In the genomic region with DNA sequence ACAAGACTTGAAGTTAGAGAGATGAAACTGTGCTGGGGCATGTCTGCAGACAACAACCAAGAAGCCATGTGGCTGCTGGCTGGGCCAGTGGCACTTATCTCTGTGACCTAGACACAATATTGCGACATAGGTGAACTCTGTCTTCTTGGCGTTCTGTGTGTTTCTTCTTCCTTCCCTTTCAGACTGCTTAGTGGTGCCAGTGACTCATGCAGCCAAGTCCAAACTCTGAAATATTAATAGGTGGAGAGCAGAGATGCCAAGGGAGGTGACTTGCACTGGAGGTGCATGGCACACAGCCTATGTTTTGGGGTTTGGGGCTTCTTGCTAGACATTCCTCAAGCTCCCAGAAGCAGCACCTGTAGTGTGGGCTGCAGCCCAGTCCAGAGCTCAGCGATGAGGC, we compare ENCODE assay signal across 11 mouse cellular contexts. TPM values are rescaled to one million over a fixed set of nuclear protein-coding genes. Genes with fewer than 3 reads are reported as not detected.
DNase-seq lines count a peak whose midpoint lies in the region.
"Had no signal": no experiment of that assay in that cellular context is flagged by ENCODE, and none has a peak within 500 bp of the region (broad histone marks: within the 10 kb centered on the region; RNA-seq: fewer than 3 reads in every experiment).

No protein-coding gene starts in this region.

- no peak overlapping the region for H3K4me3 ChIP-seq in macrophage (ENCODE audit: inconsistent target)
- H3K4me3 ChIP-seq: forebrain, embryonic 13.5 days had no signal

- peak overlapping the region; percentile 48 for H3K27ac ChIP-seq in macrophage
- H3K27ac ChIP-seq: forebrain, embryonic 13.5 days; liver, embryonic 14.5 days had no signal

- 27% methylated on average over 3 of the region's 3 CpGs for WGBS in macrophage (ENCODE audit: missing documents)

- no peaks in the 10 kb centered on the region for H3K36me3 ChIP-seq in macrophage (ENCODE audit: inconsistent target)

- peak; percentile 62 for DNase-seq in layer of hippocampus, adult 9-11 months
- DNase-seq in layer of hippocampus, adult 9-10 months (ENCODE audit: low spot score): no peak
- DNase-seq in Muller cell, postnatal 12 days (ENCODE audit: inconsistent ontology term): peak; percentile 49
- peak; percentile 51 for DNase-seq in adrenal gland, postnatal 14 days
- no peak for DNase-seq in thymus, postnatal 14 days
- DNase-seq in kidney, postnatal 10 days: no peak
- DNase-seq: right cerebral cortex, postnatal 4 days had no signal

- H3K79me2 ChIP-seq in macrophage (ENCODE audit: inconsistent target): peaks cover 95% of the 10 kb centered on the region

RNA-seq across cellular contexts. Expression of gene Itgb5, which starts 7.2 kb away (rescaled TPM):
- total RNA-seq in adrenal gland, postnatal 14 days (2021): 103 and 118 TPM in 2 replicates
- total RNA-seq in macrophage (2018; cell fraction: chromatin; rRNA removed): 100 to 1,000 TPM in 1 of 26 experiments, 10 to 100 TPM in 22, 1 to 10 TPM in 3; 7.6 to 100 (median 36.7) TPM
- total RNA-seq in macrophage (2018; cell fraction: cytosol; rRNA removed): 100 to 1,000 TPM in 13 of 26 experiments, 10 to 100 TPM in 13; 54.3 to 204 (median 110) TPM
- 100 to 1,000 TPM in 16 of 26 experiments, 10 to 100 TPM in 10; 61.1 to 188 (median 117) TPM for total RNA-seq in macrophage (2018; cell fraction: nucleus; rRNA removed)
- polyA plus RNA-seq in macrophage (2018): 142 to 189 TPM (median 162 TPM) in 3 replicates

RNA-seq across cellular contexts. Expression of gene Muc13, which starts 42.8 kb away (rescaled TPM):
- 0.22 TPM in 1 of 2 replicates, not detected in the other for total RNA-seq in adrenal gland, postnatal 14 days (2021)
- total RNA-seq in macrophage (2018; cell fraction: chromatin; rRNA removed): not detected
- under 1 TPM in 3 of 26 experiments, not detected in 23; 0.04 to 0.07 (median 0.05) TPM for total RNA-seq in macrophage (2018; cell fraction: cytosol; rRNA removed)
- total RNA-seq in macrophage (2018; cell fraction: nucleus; rRNA removed): under 1 TPM in 1 of 26 experiments, not detected in 25; 0.20 TPM
- 0.04 TPM in 1 of 3 replicates, not detected in the others for polyA plus RNA-seq in macrophage (2018)
- total RNA-seq: layer of hippocampus, postnatal 14 days had no signal
- polyA plus RNA-seq: forebrain, embryonic 13.5 days had no signal

Comparison
In these comparisons a context has a peak if more than half of its experiments do, and no peak if none do; other contexts are left out.
1. DNase-seq: peak in layer of hippocampus, adult 9-11 months (single experiment), Muller cell, postnatal 12 days (single experiment) and adrenal gland, postnatal 14 days (single experiment); none in layer of hippocampus, adult 9-10 months (single experiment), thymus, postnatal 14 days (single experiment) and kidney, postnatal 10 days (single experiment).